Mouse (Mus musculus) heart, embryonic 13.5 days (tissue): ENCODE results near the gene Itk. TPM values are rescaled to one million over a fixed set of nuclear protein-coding genes. Genes with fewer than 3 reads are reported as not detected.

Experiments used
- ATAC-seq: fragments of 200-750 bp; cut with Nextera tagmentation; 2 replicates; pipeline ENCODE4 v1.8.0; 2017; ENCODE audit warnings: moderate TSS enrichment; ENCODE audit not compliant: insufficient number of reproducible peaks, low FRiP score, low TSS enrichment; ENCODE audit errors: extremely low read depth
- H3K27ac ChIP-seq: fragments of 300-500 bp; sonication (generic); replicated peaks from 2 replicates; pipeline ENCODE4 v1.5.1; 2015; ENCODE audit warnings: moderate library complexity, mild to moderate bottlenecking, inconsistent platforms
- H3K27me3 ChIP-seq: fragments of 300-500 bp; sonication (generic); replicated peaks from 2 replicates; pipeline ENCODE4 v1.6.1; 2015; ENCODE audit warnings: mild to moderate bottlenecking, inconsistent platforms
- H3K36me3 ChIP-seq: fragments of 300-500 bp; sonication (generic); 2 replicates; pipeline ENCODE4 v1.6.1; 2015; ENCODE audit warnings: mild to moderate bottlenecking, inconsistent platforms
- H3K4me1 ChIP-seq: fragments of 300-500 bp; sonication (generic); 2 replicates; pipeline ENCODE4 v1.6.1; 2015; ENCODE audit warnings: inconsistent platforms
- H3K4me2 ChIP-seq: fragments of 300-500 bp; sonication (generic); 2 replicates; pipeline ENCODE4 v1.6.1; 2015; ENCODE audit warnings: inconsistent platforms, mild to moderate bottlenecking, moderate library complexity
- H3K4me3 ChIP-seq: fragments of 300-500 bp; sonication (generic); 2 replicates; pipeline ENCODE4 v1.5.1; 2015; ENCODE audit warnings: moderate library complexity, mild to moderate bottlenecking, inconsistent platforms
- H3K9ac ChIP-seq: fragments of 300-500 bp; sonication (generic); 2 replicates; pipeline ENCODE4 v1.6.1; 2015; ENCODE audit warnings: inconsistent platforms, mild to moderate bottlenecking, moderate library complexity
- H3K9me3 ChIP-seq: fragments of 300-500 bp; sonication (generic); 2 replicates; pipeline ENCODE4 v1.6.1; 2016; ENCODE audit warnings: inconsistent platforms
- WGBS: fragments of 180-500 bp; shearing (Covaris S2); methylation state at CpG from one replicate; pipeline ENCODE4 v1.1.7; 2015; ENCODE audit warnings: mixed read lengths; 5-methylcytosine and 5-hydroxymethylcytosine counted together
- polyA plus RNA-seq: library from polyadenylated mRNA; unstranded; fragments of >200 nt; fragmentation: Nextera tagmentation; extraction: Ambion mirVana; gene quantifications from 2 replicates; pipeline ENCODE4 v1.2.1, GENCODE M21; 2015

The Itk gene
- polyA plus RNA-seq, 1 experiment from 2014 or later = not detected

- H3K4me2 ChIP-seq = no peak overlapping the region
- 50% methylated on average over 3 of the region's 3 CpGs for WGBS
- H3K9ac ChIP-seq = no peak overlapping the region
- H3K9me3 ChIP-seq = no peaks in the 10 kb centered on the region
- H3K4me3 ChIP-seq = no peak overlapping the region
- ATAC-seq = no peak
- H3K36me3 ChIP-seq = no peaks in the 10 kb centered on the region
- no peak overlapping the region for H3K27ac ChIP-seq
- H3K27me3 ChIP-seq = no peaks in the 10 kb centered on the region
- no peaks in the 10 kb centered on the region for H3K4me1 ChIP-seq
These were observed 1.3 kb upstream of the Itk start for GRCm38 (mm10) chr11:46390621-46391020.

- H3K9me3 ChIP-seq = no peaks in the 10 kb centered on the region
- H3K27me3 ChIP-seq = no peaks in the 10 kb centered on the region
- no peaks in the 10 kb centered on the region for H3K36me3 ChIP-seq
- no peak overlapping the region for H3K4me2 ChIP-seq
- no peaks in the 10 kb centered on the region for H3K4me1 ChIP-seq
- no peak overlapping the region for H3K27ac ChIP-seq
- no peak overlapping the region for H3K9ac ChIP-seq
- no peak overlapping the region for H3K4me3 ChIP-seq
- no peak for ATAC-seq
- WGBS = 67% methylated on average over 6 of the region's 6 CpGs
These were observed 877 bp downstream of the Itk start for GRCm38 (mm10) chr11:46388438-46388837.

- H3K9me3 ChIP-seq = no peaks in the 10 kb centered on the region
- no peaks in the 10 kb centered on the region for H3K27me3 ChIP-seq
- no peak for ATAC-seq
- H3K4me1 ChIP-seq = no peaks in the 10 kb centered on the region
- H3K4me3 ChIP-seq = no peak overlapping the region
- H3K27ac ChIP-seq = no peak overlapping the region
- no peaks in the 10 kb centered on the region for H3K36me3 ChIP-seq
- H3K9ac ChIP-seq = no peak overlapping the region
- WGBS = 87% methylated on average over 8 of the region's 8 CpGs
- H3K4me2 ChIP-seq = no peak overlapping the region
These were observed 2.3 kb downstream of the Itk start for GRCm38 (mm10) chr11:46387061-46387460.

GRCm38 (mm10) chr11:46386556-46386955, 2.8 kb downstream of the Itk start:
- no peak overlapping the region for H3K4me3 ChIP-seq
- ATAC-seq = no peak
- H3K4me1 ChIP-seq = no peaks in the 10 kb centered on the region
- H3K27me3 ChIP-seq = no peaks in the 10 kb centered on the region
- no peaks in the 10 kb centered on the region for H3K36me3 ChIP-seq
- H3K4me2 ChIP-seq = no peak overlapping the region
- no peak overlapping the region for H3K9ac ChIP-seq
- 73% methylated on average over 8 of the region's 8 CpGs for WGBS
- no peaks in the 10 kb centered on the region for H3K9me3 ChIP-seq
- no peak overlapping the region for H3K27ac ChIP-seq

- Histone ChIP-seq H3K4me2 (no peak overlapping the region), H3K27me3 (no peaks in the 10 kb centered on the region), H3K36me3 (no peaks in the 10 kb centered on the region), H3K9ac (no peak overlapping the region), H3K4me3 (no peak overlapping the region), H3K27ac (no peak overlapping the region), H3K9me3 (no peaks in the 10 kb centered on the region), H3K4me1 (no peaks in the 10 kb centered on the region)
- 77% methylated on average over 2 of the region's 2 CpGs for WGBS
- ATAC-seq = no peak
These were observed 4.4 kb downstream of the Itk start for GRCm38 (mm10) chr11:46384925-46385324.

DNA sequence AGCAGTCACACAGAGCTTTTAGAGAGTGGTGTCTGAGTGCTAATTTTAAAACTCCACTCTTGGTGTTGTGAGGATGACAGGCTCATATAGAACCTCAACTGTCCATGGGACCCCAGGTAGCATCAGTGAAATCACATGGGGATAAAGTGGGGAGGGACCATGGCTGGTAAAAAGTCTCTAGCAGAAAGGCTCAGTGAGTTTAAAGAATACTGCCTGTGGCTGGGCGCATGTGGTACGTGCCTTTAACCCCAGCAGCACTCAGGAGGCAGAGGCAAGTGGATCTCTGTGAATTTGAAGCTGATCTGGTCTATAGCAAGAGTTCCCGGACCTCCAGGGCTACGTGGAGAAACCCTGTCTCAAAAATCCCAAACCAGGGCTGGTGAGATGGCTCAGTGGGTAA, 6.8 kb downstream of the Itk start:
- ATAC-seq = no peak
- WGBS = 82% methylated on average over 4 of the region's 4 CpGs
- H3K4me1 ChIP-seq = no peaks in the 10 kb centered on the region
- no peak overlapping the region for H3K9ac ChIP-seq
- H3K4me3 ChIP-seq = no peak overlapping the region
- no peaks in the 10 kb centered on the region for H3K36me3 ChIP-seq
- no peak overlapping the region for H3K4me2 ChIP-seq
- no peaks in the 10 kb centered on the region for H3K27me3 ChIP-seq
- no peaks in the 10 kb centered on the region for H3K9me3 ChIP-seq
- H3K27ac ChIP-seq = no peak overlapping the region

GRCm38 (mm10) chr11:46380097-46380675, 9.1 kb downstream of the Itk start:
- ATAC-seq = no peak
- Histone ChIP-seq H3K27ac (no peak overlapping the region), H3K27me3 (no peaks in the 10 kb centered on the region), H3K9ac (no peak overlapping the region), H3K4me1 (no peaks in the 10 kb centered on the region), H3K36me3 (no peaks in the 10 kb centered on the region), H3K4me3 (no peak overlapping the region), H3K4me2 (no peak overlapping the region), H3K9me3 (no peaks in the 10 kb centered on the region)
- 71% methylated on average over 7 of the region's 7 CpGs for WGBS

DNA sequence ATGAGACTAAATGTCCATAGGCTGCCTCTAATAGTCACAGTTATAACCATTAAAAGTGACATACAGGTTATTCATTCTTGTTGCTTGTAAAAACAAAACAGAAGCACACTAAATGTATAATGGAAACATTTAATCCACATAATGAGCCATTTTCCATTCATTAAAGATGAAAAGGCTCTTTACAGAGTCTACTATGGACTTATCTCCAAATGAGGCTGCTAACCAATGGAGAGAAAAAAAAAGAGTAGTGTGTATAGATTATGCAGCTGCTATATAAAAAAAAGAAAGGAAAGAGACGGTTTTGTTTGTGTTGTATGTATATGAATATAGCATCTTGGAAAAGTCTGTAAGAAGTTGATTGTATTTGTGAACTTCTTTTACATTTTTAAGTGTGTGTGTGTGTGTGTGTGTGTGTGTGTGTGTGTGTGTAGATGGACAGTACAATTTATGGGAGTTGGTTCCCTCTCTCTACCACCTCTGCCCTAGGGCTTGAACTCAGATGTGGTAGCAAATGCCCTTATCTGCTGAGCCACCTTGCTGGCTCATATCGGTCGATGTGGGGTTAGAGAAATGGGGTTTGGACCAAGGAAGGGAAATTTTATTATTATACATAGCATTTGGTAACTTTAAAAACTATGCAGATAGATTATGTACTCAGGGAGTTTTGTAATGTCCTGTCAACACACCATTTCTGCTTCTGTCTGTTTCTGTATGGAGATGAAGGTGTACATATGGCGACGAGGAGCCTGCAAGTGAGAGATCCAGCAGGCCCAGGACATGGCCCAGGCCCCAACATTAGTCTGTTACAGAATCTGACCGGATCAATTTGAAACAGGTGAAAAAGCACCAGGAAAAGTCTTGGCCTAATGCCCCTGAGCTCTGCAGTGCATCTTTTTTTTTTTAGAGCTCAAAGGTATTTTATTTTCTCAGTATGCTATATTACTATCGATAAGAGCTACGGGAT, 11.2 kb downstream of the Itk start:
- Histone ChIP-seq H3K4me1 (no peaks in the 10 kb centered on the region), H3K9me3 (no peaks in the 10 kb centered on the region), H3K4me2 (no peak overlapping the region), H3K4me3 (no peak overlapping the region), H3K36me3 (no peaks in the 10 kb centered on the region), H3K9ac (no peak overlapping the region), H3K27ac (no peak overlapping the region), H3K27me3 (no peaks in the 10 kb centered on the region)
- 80% methylated on average over 8 of the region's 8 CpGs for WGBS
- no peak for ATAC-seq

DNA sequence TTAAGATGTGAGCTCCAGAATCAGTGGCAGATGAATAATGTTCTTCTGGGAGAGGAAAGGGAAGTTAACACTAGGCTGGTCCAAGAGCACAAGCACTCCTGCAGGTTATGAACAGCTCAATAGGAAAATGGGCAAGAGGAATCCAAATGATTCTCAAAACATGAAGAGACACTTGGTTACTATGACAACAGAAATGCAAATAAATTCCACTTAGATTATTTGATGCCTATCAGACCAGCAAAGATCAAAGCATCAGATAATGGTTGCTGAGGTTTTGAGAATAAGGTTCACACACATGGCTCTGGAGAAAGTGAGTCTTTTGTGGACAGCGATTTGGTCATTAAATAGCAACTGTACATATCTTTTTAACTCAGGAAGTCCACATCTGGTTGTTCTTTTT, 12.0 kb downstream of the Itk start:
- H3K9ac ChIP-seq = no peak overlapping the region
- H3K9me3 ChIP-seq = no peaks in the 10 kb centered on the region
- no peak overlapping the region for H3K4me2 ChIP-seq
- no peak for ATAC-seq
- no peaks in the 10 kb centered on the region for H3K4me1 ChIP-seq
- 87% methylated on average over 1 of the region's 1 CpGs for WGBS
- H3K36me3 ChIP-seq = no peaks in the 10 kb centered on the region
- no peaks in the 10 kb centered on the region for H3K27me3 ChIP-seq
- H3K27ac ChIP-seq = no peak overlapping the region
- no peak overlapping the region for H3K4me3 ChIP-seq

- no peak overlapping the region for H3K27ac ChIP-seq
- WGBS = 75% methylated on average over 8 of the region's 8 CpGs
- no peak overlapping the region for H3K9ac ChIP-seq
- H3K4me2 ChIP-seq = no peak overlapping the region
- H3K9me3 ChIP-seq = no peaks in the 10 kb centered on the region
- no peaks in the 10 kb centered on the region for H3K4me1 ChIP-seq
- no peaks in the 10 kb centered on the region for H3K36me3 ChIP-seq
- H3K27me3 ChIP-seq = no peaks in the 10 kb centered on the region
- H3K4me3 ChIP-seq = no peak overlapping the region
- ATAC-seq = no peak
These were observed 14.3 kb downstream of the Itk start for GRCm38 (mm10) chr11:46375015-46375414.

DNA sequence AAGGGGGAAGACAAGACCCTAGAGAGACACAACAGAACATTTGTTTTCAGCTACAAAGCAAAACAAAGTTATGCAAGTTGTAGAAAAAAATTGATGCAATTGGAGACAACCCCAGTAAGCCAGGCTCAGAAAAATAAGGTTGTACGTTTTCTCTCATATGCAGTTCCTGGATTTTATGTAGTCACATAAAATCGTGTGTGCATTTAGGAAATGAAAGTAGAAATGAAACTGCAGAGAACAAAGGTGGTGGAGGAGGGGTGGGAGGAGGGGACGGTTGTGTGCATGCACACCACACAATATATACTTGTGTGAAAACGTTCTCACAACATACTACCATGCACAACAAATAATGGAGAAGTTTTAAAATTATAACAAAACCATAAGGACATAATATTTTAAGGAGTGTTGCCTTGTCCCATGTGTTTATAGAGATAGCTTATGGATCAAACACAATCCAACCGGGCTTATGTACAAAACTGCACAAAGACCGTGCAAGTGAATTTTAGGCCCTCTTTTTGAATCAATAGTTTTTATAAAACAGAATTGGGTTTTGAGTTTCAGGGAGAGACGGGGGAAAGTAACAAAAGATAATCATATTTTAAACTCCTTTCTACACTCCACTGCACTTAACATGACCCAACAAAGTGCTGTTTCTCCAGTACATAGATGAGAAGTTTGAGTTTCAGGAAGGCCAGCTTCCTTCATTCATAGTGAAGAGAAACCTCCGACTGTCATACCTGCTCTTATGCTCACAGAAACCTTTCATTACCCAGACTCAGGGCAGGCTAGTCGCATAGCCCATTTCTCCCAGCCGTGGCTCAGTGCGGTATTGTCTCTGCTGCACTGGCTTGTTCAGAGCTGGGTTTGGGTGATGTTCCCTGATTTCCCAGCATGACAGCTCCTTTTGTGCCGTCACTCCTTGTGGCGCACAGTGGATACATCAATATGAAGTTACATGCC, 16.0 kb downstream of the Itk start:
- 76% methylated on average over 13 of the region's 13 CpGs for WGBS
- Histone ChIP-seq H3K27me3 (no peaks in the 10 kb centered on the region), H3K4me3 (no peak overlapping the region), H3K36me3 (no peaks in the 10 kb centered on the region), H3K9ac (no peak overlapping the region), H3K4me2 (no peak overlapping the region), H3K9me3 (no peaks in the 10 kb centered on the region), H3K27ac (no peak overlapping the region), H3K4me1 (no peaks in the 10 kb centered on the region)
- ATAC-seq = no peak
